Mouse (Mus musculus): Measurements from ENCODE around the gene Sinhcaf.

DNA sequence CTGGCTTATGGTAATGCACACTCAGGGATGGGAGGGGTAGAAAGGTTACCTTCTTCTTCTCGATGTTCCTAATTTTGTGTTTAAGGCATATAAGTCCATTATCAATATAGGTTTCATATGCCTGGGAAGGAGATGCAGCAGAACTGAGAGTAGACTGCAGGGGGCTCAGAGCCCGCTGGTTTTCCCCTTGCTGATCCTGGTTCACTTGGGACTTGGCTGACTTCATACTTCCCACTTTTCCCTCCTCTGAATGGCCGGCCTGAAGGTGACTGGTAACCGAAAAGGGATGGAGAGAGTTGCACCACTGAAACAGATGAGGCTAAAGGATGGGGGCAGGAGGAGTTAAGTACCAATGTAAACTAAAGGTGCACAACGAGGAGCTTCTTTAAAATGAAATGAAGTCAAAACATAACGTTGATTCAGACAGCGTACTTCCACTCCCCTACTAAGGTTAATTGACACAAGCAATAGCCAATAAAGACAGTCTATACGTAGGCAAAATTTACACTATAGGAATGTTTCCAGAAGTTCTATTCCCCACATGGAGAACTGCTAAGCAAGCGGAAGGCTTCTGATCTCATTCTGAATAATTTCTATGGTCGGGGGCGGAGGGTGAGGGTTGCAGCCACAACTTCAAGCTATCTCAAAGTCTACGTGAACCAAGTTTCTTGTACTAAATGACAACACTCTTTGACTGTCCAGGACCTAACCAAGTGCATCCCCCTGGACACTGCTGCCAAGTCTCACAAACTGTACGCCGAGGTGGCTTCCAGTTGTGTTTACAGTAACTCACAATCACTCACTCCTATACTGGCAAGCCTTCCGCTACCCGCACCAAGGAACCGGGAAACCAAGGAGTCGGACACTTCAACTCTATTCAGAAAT, 51.1 kb downstream of the Sinhcaf start:
- TF ChIP-seq CTCF (conservative IDR thresholded peaks at IDR 0.05; ENCODE audit: low read length) (no peak), NANOG (IDR thresholded peaks at IDR 0.05; ENCODE audit: borderline replicate concordance, low read length) (no peak), POU5F1 (IDR thresholded peaks at IDR 0.05; ENCODE audit: borderline replicate concordance, low read length) (no peak)
